Mouse (Mus musculus) hindbrain, embryonic 15.5 days (tissue): ENCODE results near the gene Noto. TPM values are rescaled to one million over a fixed set of nuclear protein-coding genes. Genes with fewer than 3 reads are reported as not detected.
A peak's percentile ranks its signal among the peaks of the same experiment; 100 is the strongest.
"Not testable (repeated sequence)": the region's sequence is repeated elsewhere in the genome, so short reads cannot be mapped to it uniquely, and the experiment has no call there.

Experiments used
- ATAC-seq: fragments of 200-750 bp; cut with Nextera tagmentation; 2 replicates; pipeline ENCODE4 v1.8.0; 2017; ENCODE audit warnings: low read depth, moderate number of reproducible peaks, moderate TSS enrichment; ENCODE audit not compliant: low FRiP score
- H3K27ac ChIP-seq: fragments of 300-500 bp; sonication (generic); replicated peaks from 2 replicates; pipeline ENCODE4 v1.5.1; 2015; ENCODE audit warnings: mild to moderate bottlenecking, inconsistent platforms
- H3K27me3 ChIP-seq: fragments of 300-500 bp; sonication (generic); 2 replicates; pipeline ENCODE4 v1.6.1; 2015; ENCODE audit warnings: control low read depth, inconsistent platforms
- H3K36me3 ChIP-seq: fragments of 300-500 bp; sonication (generic); 2 replicates; pipeline ENCODE4 v1.6.1; 2015; ENCODE audit warnings: control low read depth, inconsistent platforms
- H3K4me1 ChIP-seq: fragments of 300-500 bp; sonication (generic); replicated peaks from 2 replicates; pipeline ENCODE4 v1.6.1; 2015; ENCODE audit warnings: control low read depth, inconsistent platforms
- H3K4me2 ChIP-seq: fragments of 300-500 bp; sonication (generic); 2 replicates; pipeline ENCODE4 v1.6.1; 2015; ENCODE audit warnings: moderate library complexity, mild to moderate bottlenecking, inconsistent platforms
- H3K4me3 ChIP-seq: fragments of 300-500 bp; sonication (generic); 2 replicates; pipeline ENCODE4 v1.5.1; 2015; ENCODE audit warnings: mild to moderate bottlenecking, inconsistent platforms
- H3K9ac ChIP-seq: fragments of 300-500 bp; sonication (generic); 2 replicates; pipeline ENCODE4 v1.6.1; 2015; ENCODE audit warnings: inconsistent platforms
- H3K9me3 ChIP-seq: fragments of 300-500 bp; sonication (generic); 2 replicates; pipeline ENCODE4 v1.6.1; 2016; ENCODE audit warnings: control low read depth, inconsistent platforms
- WGBS: fragments of 180-500 bp; shearing (Covaris S2); methylation state at CpG from one replicate; pipeline ENCODE4 v1.1.7; 2015; 5-methylcytosine and 5-hydroxymethylcytosine counted together
- polyA plus RNA-seq: library from polyadenylated mRNA; unstranded; fragments of >200 nt; fragmentation: Nextera tagmentation; extraction: Ambion mirVana; gene quantifications from 2 replicates; pipeline ENCODE4 v1.2.1, GENCODE M21; 2015

Noto gene
- polyA plus RNA-seq, 1 experiment from 2014 or later = not detected

DNA sequence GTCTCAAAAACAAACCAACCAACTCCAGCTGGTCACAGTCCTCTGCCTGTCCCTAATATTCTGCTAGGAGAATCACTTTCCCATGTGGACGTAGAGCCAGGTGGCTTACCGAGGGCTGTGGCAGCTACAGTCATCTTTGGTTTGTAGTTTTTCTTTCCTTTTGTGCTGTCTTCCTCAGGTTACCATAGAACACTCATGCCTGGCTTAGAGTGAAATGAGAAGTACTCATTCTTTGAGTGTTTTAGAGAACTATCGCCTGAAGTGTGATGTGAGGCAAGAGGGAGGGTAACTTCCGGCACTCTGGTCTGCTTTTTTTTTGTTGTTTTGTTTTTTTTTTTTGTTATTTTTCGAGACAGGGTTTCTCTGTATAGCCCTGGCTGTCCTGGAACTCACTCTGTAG is 10.2 kb downstream of the Noto start:
- H3K9ac ChIP-seq = no peak overlapping the region
- H3K27ac ChIP-seq = no peak overlapping the region
- WGBS = 81% methylated on average over 5 of the region's 5 CpGs
- no peak overlapping the region for H3K4me2 ChIP-seq
- peaks cover 6% of the 10 kb centered on the region for H3K36me3 ChIP-seq
- H3K4me3 ChIP-seq = no peak overlapping the region
- no peaks in the 10 kb centered on the region for H3K9me3 ChIP-seq
- no peaks in the 10 kb centered on the region for H3K27me3 ChIP-seq
- ATAC-seq = no peak
- peaks cover 18% of the 10 kb centered on the region for H3K4me1 ChIP-seq

DNA sequence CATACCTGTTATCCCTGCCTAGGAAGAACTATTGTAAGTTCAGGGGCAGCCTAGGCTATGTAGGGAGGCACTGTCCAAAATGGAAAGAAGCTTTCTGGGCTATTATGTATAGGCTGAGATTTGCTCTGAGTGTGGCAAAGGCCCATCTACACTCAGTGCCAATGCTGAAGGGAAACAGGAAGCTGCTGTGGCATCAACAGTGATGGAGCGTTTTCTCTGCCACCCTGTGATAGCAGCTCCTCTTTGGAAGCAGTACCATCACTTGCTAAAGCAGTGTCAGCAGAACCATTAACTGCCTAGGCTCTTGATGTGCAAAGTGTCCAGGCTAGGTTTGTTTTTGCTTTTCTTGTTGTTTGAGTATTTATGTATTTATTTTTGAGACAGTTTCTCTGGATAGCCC is 12.5 kb downstream of the Noto start:
- H3K4me2 ChIP-seq = no peak overlapping the region
- no peaks in the 10 kb centered on the region for H3K27me3 ChIP-seq
- H3K36me3 ChIP-seq = peaks cover 30% of the 10 kb centered on the region
- no peaks in the 10 kb centered on the region for H3K9me3 ChIP-seq
- no peak overlapping the region for H3K9ac ChIP-seq
- no peak overlapping the region for H3K4me3 ChIP-seq
- WGBS = 83% methylated on average over 1 of the region's 1 CpGs
- H3K27ac ChIP-seq = no peak overlapping the region
- no peak for ATAC-seq
- peaks cover 18% of the 10 kb centered on the region for H3K4me1 ChIP-seq

DNA sequence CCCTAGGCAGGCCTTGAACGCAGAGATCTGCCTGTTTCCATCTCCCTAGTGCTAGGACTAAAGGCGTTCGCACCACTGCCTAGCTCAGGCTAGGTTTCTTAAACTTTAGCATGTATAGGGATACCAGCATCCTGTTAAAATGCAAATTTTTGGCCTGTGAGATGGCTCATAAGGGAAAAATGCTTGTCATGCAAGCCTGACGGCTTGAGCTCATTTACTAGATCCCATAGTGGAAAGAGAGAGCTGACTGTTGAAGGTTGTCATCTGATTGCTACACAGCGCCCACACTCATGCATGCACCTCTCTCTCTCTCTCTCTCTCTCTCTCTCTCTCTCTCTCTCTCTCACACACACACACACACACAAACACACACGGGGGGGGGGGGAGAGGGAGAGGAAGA is 12.9 kb downstream of the Noto start:
- H3K9me3 ChIP-seq = no peaks in the 10 kb centered on the region
- no peak overlapping the region for H3K4me3 ChIP-seq
- H3K4me1 ChIP-seq = peaks cover 14% of the 10 kb centered on the region
- H3K9ac ChIP-seq = no peak overlapping the region
- 91% methylated on average over 5 of the region's 6 CpGs for WGBS
- H3K27me3 ChIP-seq = no peaks in the 10 kb centered on the region
- peaks cover 34% of the 10 kb centered on the region for H3K36me3 ChIP-seq
- ATAC-seq = no peak
- no peak overlapping the region for H3K27ac ChIP-seq
- H3K4me2 ChIP-seq = no peak overlapping the region

DNA sequence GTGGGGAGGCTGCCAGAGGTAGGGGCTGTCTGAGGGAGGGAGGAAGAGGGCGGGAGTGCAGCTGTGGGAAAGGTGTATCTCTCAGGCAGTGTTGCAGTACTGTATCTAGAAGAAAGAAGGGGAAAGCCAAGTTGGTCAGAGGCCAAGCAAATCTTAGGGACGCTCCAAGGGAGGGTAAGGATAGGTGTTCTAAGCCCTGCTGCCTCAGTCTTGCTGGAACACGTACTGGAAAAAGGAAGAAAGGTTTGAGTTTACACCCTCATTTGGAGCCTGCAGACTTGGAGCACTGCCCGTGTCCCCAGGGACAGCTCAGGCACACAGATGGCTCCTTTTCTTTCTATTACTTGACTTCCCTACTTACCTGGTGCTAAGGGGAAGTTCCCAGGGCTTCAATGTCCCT is 17.5 kb downstream of the Noto start:
- no peaks in the 10 kb centered on the region for H3K4me1 ChIP-seq
- no peak overlapping the region for H3K4me3 ChIP-seq
- H3K27me3 ChIP-seq = no peaks in the 10 kb centered on the region
- no peak overlapping the region for H3K9ac ChIP-seq
- H3K9me3 ChIP-seq = no peaks in the 10 kb centered on the region
- WGBS = 96% methylated on average over 4 of the region's 4 CpGs
- no peak for ATAC-seq
- H3K27ac ChIP-seq = no peak overlapping the region
- H3K36me3 ChIP-seq = peaks cover 52% of the 10 kb centered on the region
- no peak overlapping the region for H3K4me2 ChIP-seq

DNA sequence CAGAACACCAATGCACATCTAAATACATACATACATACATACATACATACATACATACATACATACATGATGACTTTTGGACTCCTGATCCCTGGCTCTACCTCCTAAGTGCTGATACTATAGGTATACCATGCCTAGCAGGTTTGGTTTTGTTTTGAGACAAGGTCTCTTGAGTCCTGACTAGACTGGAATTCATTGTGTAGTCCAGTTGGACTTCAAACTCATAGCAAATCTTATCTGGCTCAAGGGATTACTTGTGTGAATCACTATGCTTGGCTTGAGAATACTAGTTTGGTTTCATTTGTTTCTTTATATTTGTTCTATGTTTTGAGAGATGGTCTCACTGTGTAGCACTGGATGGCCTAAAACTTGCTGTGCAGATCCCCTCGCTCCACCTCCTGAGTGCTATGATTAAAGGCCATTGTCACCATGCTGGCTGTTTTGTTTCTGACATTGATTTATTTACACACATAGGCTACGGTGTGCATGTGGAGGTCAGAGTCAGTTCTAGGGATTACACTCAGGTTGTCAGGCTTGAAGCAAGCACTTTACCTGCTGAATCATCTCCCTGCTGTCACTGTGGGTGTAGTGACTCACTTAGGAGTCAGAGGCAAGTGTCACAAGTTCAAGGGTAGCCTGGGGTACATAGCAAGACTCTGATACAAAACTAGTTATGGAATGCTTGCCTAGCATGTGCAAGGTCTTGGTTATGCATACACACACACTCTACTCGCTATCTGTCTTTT is 20.0 kb downstream of the Noto start:
- H3K4me1 ChIP-seq = no peaks in the 10 kb centered on the region
- no peaks in the 10 kb centered on the region for H3K9me3 ChIP-seq
- no peak overlapping the region for H3K9ac ChIP-seq
- H3K36me3 ChIP-seq = peaks cover 48% of the 10 kb centered on the region; the same call in 1 of the 2 replicates
- H3K27me3 ChIP-seq = no peaks in the 10 kb centered on the region
- H3K4me3 ChIP-seq = no peak overlapping the region
- ATAC-seq = no peak
- H3K4me2 ChIP-seq = no peak overlapping the region
- 80% methylated on average over 3 of the region's 3 CpGs for WGBS
- no peak overlapping the region for H3K27ac ChIP-seq

DNA sequence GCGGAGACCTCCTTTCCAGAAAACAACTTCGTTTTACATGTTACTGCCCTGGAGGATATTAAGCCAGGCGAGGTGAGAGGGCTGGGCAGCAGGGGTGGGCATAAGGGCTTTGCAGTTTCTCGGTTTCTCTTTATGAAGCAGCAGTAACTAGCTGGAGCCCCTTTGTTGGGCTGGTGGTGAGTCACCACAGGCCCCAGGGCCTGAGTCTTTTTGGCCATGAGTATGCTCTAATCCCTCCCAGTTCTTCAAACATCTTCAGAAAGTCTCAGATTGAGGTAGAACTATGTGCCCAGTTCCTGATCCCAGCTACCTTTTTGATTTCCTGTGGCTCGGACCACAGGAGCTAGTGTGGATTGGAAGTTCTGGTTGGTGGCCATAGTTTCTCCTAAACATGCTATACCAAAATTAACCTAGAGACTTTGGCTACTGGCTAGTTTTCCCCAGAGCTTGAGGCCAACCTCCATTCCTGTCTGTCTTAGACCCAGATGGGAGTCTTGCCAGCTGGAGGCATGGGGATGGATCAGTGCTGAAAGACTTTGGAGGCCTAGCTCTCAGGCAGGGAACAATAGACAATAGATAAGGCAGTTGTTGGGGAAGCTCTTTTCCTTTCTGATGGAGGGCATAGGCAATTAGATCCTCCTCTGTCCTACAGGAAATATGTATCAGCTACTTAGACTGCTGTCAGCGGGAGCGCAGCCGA is 20.7 kb downstream of the Noto start:
- no peaks in the 10 kb centered on the region for H3K4me1 ChIP-seq
- H3K9ac ChIP-seq = no peak overlapping the region
- H3K4me2 ChIP-seq = no peak overlapping the region
- no peak overlapping the region for H3K4me3 ChIP-seq
- H3K27me3 ChIP-seq = no peaks in the 10 kb centered on the region
- ATAC-seq = no peak
- H3K9me3 ChIP-seq = no peaks in the 10 kb centered on the region
- WGBS = 92% methylated on average over 8 of the region's 8 CpGs
- peaks cover 40% of the 10 kb centered on the region; the same call in 1 of the 2 replicates for H3K36me3 ChIP-seq
- H3K27ac ChIP-seq = no peak overlapping the region

DNA sequence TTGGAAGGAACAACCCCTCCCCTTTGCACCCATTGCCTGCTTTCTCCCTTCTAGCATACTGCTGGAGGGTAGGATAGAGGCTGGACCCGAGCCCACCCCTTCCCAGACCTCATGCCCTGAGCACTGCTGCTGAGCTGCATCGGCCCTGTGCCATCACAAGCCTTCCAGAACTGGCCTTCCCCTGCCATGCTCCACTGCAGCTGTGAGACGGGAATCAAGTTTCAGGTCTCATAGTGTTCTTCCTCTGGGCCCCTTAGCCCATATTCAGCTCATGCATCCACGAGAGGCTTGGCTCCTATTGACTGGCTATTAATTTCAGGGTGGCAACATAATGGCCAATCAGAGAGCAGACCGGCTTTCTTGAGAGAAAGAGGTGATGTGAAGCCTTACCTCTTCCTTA is 21.6 kb downstream of the Noto start:
- H3K9me3 ChIP-seq = no peaks in the 10 kb centered on the region
- H3K27ac ChIP-seq = no peak overlapping the region
- no peaks in the 10 kb centered on the region for H3K27me3 ChIP-seq
- no peak overlapping the region for H3K4me2 ChIP-seq
- H3K9ac ChIP-seq = no peak overlapping the region
- no peak for ATAC-seq
- WGBS = 84% methylated on average over 5 of the region's 5 CpGs
- H3K4me3 ChIP-seq = no peak overlapping the region
- 0 out of 2 replicates have a peak, but pooled peaks cover under 1% of the 10 kb centered on the region for H3K4me1 ChIP-seq
- H3K36me3 ChIP-seq = peaks cover 32% of the 10 kb centered on the region; the same call in 1 of the 2 replicates

DNA sequence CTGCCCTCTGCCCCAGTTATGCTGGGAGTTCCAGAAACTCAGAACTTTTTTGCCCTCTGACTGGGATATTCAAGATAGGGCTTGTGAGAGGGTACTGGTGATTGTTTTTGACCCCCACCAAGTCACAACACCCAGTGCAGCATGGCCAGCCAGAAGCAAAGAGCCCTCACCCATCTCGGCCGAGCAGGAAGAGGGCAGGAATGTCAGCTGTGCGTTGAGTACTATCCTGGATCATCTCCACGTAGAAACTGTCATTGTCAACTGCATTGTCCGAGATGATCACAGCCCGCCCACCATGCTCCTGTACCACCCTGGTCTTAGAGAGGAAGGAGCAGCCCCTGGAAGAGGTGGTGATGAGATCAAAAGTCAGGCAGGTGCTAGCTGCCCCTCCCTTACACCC is 23.7 kb downstream of the Noto start:
- no peak overlapping the region for H3K4me3 ChIP-seq
- no peaks in the 10 kb centered on the region for H3K27me3 ChIP-seq
- no peak for ATAC-seq
- H3K27ac ChIP-seq = no peak overlapping the region
- WGBS = 81% methylated on average over 6 of the region's 6 CpGs
- no peak overlapping the region for H3K4me2 ChIP-seq
- peaks cover 6% of the 10 kb centered on the region; the same call in 1 of the 2 replicates for H3K4me1 ChIP-seq
- no peak overlapping the region for H3K9ac ChIP-seq
- peaks cover 18% of the 10 kb centered on the region; the same call in 1 of the 2 replicates for H3K36me3 ChIP-seq
- no peaks in the 10 kb centered on the region for H3K9me3 ChIP-seq

DNA sequence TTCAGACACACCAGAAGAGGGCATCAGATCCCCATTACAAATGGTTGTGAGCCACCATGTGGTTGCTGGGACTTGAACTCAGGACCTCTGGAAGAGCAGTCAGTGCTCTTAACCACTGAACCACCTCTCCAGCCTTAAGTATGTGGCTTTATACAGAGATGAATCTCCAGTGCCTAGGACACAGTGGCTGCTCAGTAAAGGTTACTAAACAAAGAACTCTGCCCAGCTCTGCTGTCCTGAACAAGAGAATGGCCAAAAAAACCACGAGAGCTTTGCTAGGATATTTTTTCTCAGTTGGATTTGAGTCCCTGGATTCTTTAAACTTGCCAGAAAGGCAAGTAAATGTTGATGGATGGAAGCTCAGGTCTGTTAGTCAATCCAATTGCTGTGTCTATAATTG is 26.5 kb downstream of the Noto start:
- WGBS = 65% methylated on average over 1 of the region's 1 CpGs
- H3K27me3 ChIP-seq, H3K27ac ChIP-seq, H3K9me3 ChIP-seq, ATAC-seq, H3K9ac ChIP-seq, H3K4me3 ChIP-seq: not testable (repeated sequence)
- peaks cover 11% of the 10 kb centered on the region; the same call in 1 of the 2 replicates for H3K36me3 ChIP-seq
- peaks cover 32% of the 10 kb centered on the region for H3K4me1 ChIP-seq
- peak overlapping the region; percentile 97 for H3K4me2 ChIP-seq

DNA sequence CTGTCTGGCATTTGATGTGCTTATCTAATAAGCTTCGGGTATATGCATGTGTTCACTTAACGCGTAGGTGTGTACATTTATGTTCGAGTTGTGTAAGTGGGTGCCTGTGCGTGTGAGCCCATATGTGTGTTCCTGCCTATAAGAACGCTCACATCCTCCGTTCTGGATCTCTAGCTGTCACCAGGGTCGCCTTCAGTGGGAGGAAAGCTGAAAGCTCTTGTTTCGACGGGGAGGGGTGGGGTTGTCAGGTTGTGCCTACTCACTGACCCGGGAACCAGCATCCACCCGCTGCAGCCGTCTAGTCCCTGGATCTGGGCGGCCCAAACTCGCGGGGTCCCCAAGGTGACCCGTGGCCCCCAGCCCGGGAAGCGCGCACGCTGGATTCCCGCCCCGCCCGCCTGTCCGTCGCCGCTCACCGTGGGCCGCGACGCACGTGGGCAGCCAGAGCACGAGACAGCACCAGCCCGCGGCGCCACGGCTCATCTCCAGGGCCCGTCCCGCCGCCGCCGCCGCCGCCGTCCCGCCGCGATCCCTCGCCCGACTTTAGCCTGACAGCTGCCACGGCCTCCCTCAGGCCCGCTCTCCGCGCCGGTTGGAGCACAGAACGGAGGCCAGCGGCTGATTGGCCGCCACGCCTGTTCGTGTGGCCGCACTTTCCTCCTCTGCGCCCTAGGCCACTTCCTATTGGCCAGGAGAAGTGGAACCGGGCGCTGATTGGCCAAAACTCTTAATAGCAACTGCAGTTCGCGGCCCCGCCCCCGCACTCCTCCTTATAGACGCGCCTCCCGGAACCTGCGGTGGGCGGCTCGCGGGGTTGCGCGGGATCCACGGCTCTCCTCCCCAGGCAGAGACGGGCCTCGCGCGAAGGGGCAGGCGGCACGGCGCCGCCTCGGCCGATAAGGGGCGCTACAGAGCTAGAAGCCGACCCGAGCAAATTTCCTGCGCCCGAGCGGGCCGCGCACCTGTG is 27.3 kb downstream of the Noto start, which contains the start of gene Cct7:
TSS of gene Cct7 (plus strand) at position 818 of the 967 bp plus-strand sequence.
- peaks cover 39% of the 10 kb centered on the region for H3K4me1 ChIP-seq
- H3K9me3 ChIP-seq = no peaks in the 10 kb centered on the region
- H3K36me3 ChIP-seq = peaks cover 2% of the 10 kb centered on the region; the same call in 1 of the 2 replicates
- H3K4me3 ChIP-seq = peak within 1 kb of the TSS; percentile 62
- peak within 1 kb of the TSS; percentile 89 for H3K27ac ChIP-seq
- WGBS = 3% methylated on average over 96 of the region's 96 CpGs
- H3K27me3 ChIP-seq = no peaks in the 10 kb centered on the region
- peak within 1 kb of the TSS; percentile 97 for H3K4me2 ChIP-seq
- peak within 1 kb of the TSS; percentile 67 for H3K9ac ChIP-seq
- peak; percentile 93 for ATAC-seq

DNA sequence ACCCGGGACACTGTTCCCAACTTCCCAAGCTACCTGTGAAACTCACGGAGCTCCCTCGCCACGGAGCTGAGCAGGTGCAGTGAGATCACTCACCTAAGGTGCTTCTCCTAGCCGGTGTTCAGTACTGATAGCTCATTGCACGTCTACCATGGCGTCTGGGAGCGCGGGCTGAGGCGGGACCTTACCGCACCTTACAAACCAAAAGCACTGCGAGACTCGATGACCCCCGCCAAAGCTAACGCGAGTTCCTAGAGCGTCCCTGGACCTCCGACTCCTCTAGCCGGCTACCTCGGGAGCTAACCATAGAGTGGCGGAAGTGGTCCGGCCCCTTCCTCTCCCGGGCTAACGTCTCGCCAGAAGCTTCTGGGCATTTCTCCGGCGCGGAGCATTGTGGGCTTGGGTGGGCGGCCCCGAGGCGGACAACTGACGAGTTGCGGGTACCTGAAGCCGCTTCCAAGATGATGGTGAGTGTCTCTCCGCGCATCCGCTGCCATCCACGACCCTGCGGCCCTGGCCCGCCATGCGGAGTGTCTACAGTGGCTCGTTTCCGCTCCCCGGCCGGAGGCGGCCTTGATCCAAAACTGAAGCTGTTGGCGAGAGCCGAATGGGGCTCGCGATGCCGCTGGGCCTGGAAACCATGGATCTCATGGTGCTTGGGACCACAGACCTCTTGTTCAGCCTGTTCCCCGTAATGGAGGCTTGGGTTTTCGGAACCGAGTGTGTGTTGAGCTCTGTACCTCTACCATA is 28.2 kb downstream of the Noto start, which contains the start of gene Pradc1:
TSS of gene Pradc1 (minus strand) at position 307 of the 747 bp plus-strand sequence.
- peak; percentile 92 for ATAC-seq
- H3K4me1 ChIP-seq = peaks cover 47% of the 10 kb centered on the region
- peak within 1 kb of the TSS; percentile 89 for H3K27ac ChIP-seq
- H3K9me3 ChIP-seq = no peaks in the 10 kb centered on the region
- peak within 1 kb of the TSS; percentile 67 for H3K9ac ChIP-seq
- H3K36me3 ChIP-seq = no peaks in the 10 kb centered on the region
- H3K4me2 ChIP-seq = peak within 1 kb of the TSS; percentile 97
- H3K4me3 ChIP-seq = peak within 1 kb of the TSS; percentile 62
- under 1% methylated on average over 54 of the region's 54 CpGs for WGBS
- H3K27me3 ChIP-seq = no peaks in the 10 kb centered on the region
